Mouse (Mus musculus) retina, embryonic 14.5 days (tissue): ENCODE data around the gene Flot2.

Source experiments
- DNase-seq: peaks from one replicate; pipeline ENCODE4 v3.0.0-alpha.2; 2015; ENCODE audit warnings: low spot score

Gene Flot2

GRCm38 (mm10) chr11:78062563-78062962 is 24.8 kb downstream of the Flot2 start:
- no peak for DNase-seq

DNA sequence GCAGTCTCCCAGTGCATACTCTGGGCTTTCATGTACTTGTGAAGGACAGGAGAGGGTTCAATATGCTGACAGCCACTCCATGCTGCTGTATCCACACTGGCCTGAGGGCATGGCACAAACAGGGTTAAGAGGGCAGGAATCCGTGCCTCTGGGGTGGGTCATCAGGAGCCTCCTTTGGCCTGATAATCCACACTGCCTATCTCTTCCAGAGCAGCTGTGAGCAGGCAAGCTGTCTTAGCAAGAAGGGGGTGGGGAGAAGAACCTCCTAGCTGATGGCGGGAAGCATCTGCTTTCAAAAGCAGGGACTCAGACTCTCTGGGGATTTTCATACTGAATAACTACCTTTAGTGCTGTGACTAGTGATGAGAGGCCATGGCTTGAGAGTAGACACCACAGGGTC is 28.2 kb downstream of the Flot2 start:
- no peak for DNase-seq

GRCm38 (mm10) chr11:78066641-78067040 is 28.9 kb downstream of the Flot2 start:
- no peak for DNase-seq

GRCm38 (mm10) chr11:78067566-78067965 is 29.8 kb downstream of the Flot2 start:
- no peak for DNase-seq

GRCm38 (mm10) chr11:78069130-78069529 is 31.4 kb downstream of the Flot2 start:
- DNase-seq = no peak

- DNase-seq = no peak
These were observed 31.9 kb downstream of the Flot2 start for GRCm38 (mm10) chr11:78069646-78070045.

DNA sequence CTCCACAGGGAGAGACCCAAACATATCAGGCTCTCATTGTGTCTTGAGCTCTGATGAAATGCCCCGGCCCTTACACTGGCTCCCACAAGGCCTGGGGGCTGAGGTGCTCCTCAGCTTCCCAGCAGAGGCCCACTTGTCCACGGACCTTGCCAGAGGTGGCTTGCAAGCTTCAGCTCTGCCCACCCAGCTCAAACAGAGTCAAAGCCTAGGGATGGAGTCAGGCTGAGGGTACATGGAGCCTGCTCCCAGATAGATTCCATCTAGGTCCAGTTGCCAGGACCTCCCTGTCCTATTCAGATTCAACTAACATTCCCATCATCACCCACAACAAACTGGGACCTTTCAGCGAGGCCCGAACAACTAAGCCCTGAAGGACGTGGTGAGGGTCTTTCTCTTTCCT is 34.2 kb downstream of the Flot2 start:
- DNase-seq = no peak

DNA sequence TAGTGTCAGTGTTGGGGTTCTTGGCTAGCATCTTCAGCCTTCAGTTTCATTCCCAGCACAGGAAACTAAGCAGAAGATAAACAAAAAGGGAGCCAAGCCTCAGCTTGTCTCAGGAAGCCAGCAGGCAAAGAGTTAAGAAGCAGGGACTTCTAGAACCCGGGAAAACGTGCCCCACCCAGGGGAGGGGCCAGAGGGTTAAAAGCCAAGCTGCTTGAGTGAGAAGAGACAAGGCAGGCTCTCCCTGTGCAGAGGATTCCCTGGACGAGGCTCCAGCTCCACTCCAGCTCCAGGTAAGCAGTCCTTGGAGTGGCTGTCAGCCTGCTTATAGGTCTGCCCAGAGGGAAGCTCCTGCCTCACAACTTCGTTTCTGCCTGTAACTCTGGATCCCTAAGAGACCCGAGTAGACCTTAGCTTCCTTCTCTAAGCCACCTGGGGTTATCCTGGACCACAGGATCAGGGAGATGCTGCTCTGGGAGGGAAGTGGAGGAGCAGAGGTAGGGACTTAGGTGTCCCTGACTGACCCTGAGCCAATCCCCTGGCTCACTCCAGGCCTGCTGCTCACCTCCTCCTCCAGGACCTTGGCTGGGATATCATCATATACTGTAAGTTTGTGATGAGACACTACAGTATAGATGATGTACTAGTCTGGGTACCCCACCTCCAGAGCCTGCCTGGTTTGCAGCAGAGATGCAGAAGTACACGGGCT is 34.8 kb downstream of the Flot2 start:
- DNase-seq = no peak

- no peak for DNase-seq
These were observed 36.0 kb downstream of the Flot2 start for GRCm38 (mm10) chr11:78073577-78074276.

GRCm38 (mm10) chr11:78074277-78074652 is 36.5 kb downstream of the Flot2 start:
- no peak for DNase-seq

GRCm38 (mm10) chr11:78074666-78075065 is 36.9 kb downstream of the Flot2 start:
- no peak for DNase-seq

DNA sequence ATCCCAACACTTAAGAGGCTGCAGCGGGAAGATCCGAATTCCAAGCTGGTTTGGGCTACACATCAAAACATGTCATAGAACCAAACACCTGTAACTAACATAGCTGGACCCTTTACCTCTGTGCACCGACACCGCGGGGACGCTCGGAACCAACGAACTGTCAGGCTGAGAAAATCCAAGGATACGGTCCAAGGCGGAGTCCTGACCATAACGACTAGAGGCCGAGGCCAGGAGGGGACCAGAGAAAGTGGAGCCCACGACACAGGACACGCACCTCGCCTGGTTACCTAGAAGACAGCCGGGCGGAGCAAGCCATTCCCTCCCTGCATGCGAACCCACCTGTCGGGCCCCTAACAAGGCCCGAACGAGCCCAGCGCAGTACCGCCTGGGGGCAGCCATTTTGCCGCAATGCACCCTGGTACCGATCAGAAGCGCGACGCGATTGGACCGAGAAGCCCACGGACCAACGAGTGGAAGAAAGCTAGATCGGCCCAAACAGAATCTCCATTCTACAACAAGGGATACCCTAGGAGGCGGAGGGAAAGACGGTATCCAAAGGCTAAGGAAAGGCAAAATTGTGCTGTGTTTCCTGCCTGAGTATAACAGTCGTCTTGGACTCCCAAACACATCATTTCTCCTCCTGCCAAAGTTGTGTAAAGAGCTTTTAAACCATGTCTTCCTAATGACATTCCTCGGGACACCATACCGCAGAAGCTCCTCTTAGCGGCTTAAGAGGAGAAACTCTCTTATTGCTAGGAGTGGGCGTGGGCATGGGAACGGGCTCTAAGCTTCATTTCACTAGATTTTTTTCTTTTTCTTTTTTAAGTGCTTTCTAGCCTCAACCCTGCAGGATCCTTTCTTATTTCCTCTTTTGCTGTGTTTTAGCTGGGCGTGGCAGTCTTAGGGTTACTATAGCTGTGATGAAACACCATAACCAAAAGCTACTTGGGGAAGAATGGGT is 42.5 kb downstream of the Flot2 start, which contains the start of gene Eral1:
TSS of gene Eral1 (minus strand) at position 423 of the 961 bp plus-strand sequence.
- peak; percentile 91 for DNase-seq

- no peak for DNase-seq
These were observed 45.9 kb downstream of the Flot2 start for GRCm38 (mm10) chr11:78083595-78083994.

DNA sequence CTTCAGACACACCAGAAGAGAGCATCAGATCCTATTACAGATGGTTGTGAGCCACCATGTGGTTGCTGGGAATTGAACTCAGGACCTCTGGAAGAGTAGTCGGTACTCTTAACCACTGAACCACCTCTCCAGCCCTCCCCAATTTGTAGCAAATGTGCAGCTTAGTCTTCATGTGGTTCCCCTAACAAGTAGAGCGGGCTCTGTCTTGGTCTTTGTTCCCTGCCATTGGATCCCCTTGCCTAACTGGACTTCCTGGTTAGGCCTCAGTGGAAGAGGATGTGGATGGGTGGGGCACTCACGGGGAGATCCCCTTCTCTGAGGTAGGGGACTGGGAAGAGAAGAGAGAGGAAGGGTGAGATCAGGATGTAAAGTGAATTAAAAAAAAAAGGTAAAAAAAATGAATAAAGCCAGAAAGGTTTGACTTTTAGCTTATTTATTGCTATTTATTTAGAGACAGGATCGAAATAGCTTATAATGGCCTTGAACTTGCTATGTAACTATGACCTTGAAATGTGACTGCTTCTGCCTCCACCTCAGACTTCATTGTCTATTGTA is 49.3 kb downstream of the Flot2 start:
- DNase-seq = no peak

- no peak for DNase-seq
These were observed 50.1 kb downstream of the Flot2 start for GRCm38 (mm10) chr11:78087756-78088281.

- no peak for DNase-seq
These were observed 56.4 kb downstream of the Flot2 start for GRCm38 (mm10) chr11:78094137-78094503.

GRCm38 (mm10) chr11:78094504-78095143 is 56.9 kb downstream of the Flot2 start, which contains the start of gene Fam222b:
Gene Fam222b (plus strand): TSS chr11:78094660.
- peak; percentile 96 for DNase-seq

DNA sequence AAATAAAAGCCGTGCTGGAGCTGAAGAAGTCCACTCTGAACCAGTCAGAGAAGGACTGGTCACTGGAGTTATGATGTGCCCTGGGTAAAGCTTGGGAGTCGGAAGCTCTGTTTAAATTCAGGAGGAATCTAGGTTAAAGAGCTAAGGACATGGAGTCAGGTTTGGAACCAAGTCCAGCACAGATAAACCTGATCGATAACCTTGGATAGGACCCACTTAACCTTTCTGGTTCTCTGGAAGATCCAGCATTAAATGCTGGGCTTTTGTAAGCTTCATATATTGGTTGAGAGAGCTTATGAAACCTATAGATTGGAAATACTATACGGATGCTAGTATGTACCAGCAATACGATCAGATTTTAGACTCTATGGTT is 57.4 kb downstream of the Flot2 start:
- DNase-seq = no peak

DNA sequence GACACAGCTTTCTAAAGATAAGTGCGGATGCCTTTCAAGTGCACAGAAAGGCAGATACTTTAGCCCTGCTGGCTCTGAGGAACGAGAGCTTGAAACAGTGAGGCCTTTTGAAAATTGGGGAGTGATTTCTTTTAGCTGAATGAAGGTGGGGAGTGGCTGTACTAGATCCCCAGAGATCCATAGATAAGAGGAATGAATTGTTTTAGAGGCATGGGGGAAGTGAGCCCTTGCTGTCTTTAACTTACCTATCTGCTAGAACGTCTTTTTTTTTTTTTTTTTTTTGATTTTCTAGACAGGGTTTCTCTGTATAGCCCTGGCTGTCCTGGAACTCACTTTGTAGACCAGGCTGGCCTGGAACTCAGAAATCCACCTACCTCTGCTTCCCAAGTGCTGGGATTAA is 59.3 kb downstream of the Flot2 start:
- DNase-seq = no peak

GRCm38 (mm10) chr11:78100746-78101145 is 63.0 kb downstream of the Flot2 start:
- no peak for DNase-seq

DNA sequence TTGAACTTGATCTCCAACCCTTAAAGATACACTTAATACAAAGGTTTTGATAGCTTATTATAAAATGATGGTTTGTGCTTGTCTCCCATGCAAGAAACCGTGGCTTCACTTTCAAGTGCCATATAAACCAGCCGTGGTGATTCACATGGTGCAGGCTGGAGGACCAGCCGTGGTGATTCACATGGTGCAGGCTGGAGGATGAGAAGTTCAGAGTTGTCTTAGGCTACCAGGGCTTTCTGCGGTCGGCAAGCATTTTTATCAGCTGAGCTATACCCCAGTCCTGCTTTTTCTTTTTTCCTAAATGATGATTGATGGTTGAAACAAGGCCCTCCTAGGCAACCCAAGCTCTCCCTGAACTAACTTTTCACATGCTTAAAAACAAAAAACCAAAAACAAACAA is 64.4 kb downstream of the Flot2 start:
- DNase-seq = no peak
